Mouse (Mus musculus) inflammation-experienced regulatory T-cells, adult 6 months (primary cell): ENCODE data around the gene Akap1. TPM values are rescaled to one million over a fixed set of nuclear protein-coding genes. Genes with fewer than 3 reads are reported as not detected.
A peak's percentile ranks its signal among the peaks of the same experiment; 100 is the strongest.
"Not testable (repeated sequence)": the region's sequence is repeated elsewhere in the genome, so short reads cannot be mapped to it uniquely, and the experiment has no call there.

Source experiments
- ATAC-seq: one replicate; pipeline ENCODE4 v1.8.0; 2017
- polyA plus RNA-seq, 3 experiments: library from polyadenylated mRNA; unstranded; fragments of 100-300 nt; shearing (Covaris generic); gene quantifications; one replicate each; pipeline ENCODE4 v1.2.1; 2017

Gene Akap1
- 1 to 10 TPM; 1.8 to 2.0 (median 2.0) TPM for polyA plus RNA-seq

GRCm38 (mm10) chr11:88864458-88865197 is at the start of gene Akap1:
Akap1 (minus strand) TSS chr11:88864586.
- peak; percentile 93 for ATAC-seq

GRCm38 (mm10) chr11:88909388-88910036 is 45.1 kb upstream of the Akap1 start:
- ATAC-seq: no peak

GRCm38 (mm10) chr11:88908557-88909211 is 44.3 kb upstream of the Akap1 start:
- no peak for ATAC-seq

- no peak for ATAC-seq
Observed at GRCm38 (mm10) chr11:88907886-88908285, 43.5 kb upstream of the Akap1 start.

GRCm38 (mm10) chr11:88905621-88906020 is 41.2 kb upstream of the Akap1 start:
- ATAC-seq: no peak

GRCm38 (mm10) chr11:88904080-88904479 is 39.7 kb upstream of the Akap1 start:
- no peak for ATAC-seq

GRCm38 (mm10) chr11:88902762-88903161 is 38.4 kb upstream of the Akap1 start:
- no peak for ATAC-seq

- no peak for ATAC-seq
Observed at GRCm38 (mm10) chr11:88901341-88901802, 37.0 kb upstream of the Akap1 start.

GRCm38 (mm10) chr11:88899561-88899960 is 35.2 kb upstream of the Akap1 start:
- ATAC-seq: no peak

- ATAC-seq: no peak
Observed at GRCm38 (mm10) chr11:88898380-88898763, 34.0 kb upstream of the Akap1 start.

- ATAC-seq: no peak
Observed at GRCm38 (mm10) chr11:88897624-88898379, 33.4 kb upstream of the Akap1 start.

GRCm38 (mm10) chr11:88895800-88896232 is 31.4 kb upstream of the Akap1 start:
- not testable (repeated sequence) for ATAC-seq

GRCm38 (mm10) chr11:88895235-88895634 is 30.8 kb upstream of the Akap1 start:
- not testable (repeated sequence) for ATAC-seq

- ATAC-seq: not testable (repeated sequence)
Observed at GRCm38 (mm10) chr11:88894279-88894678, 29.9 kb upstream of the Akap1 start.

GRCm38 (mm10) chr11:88893501-88893900 is 29.1 kb upstream of the Akap1 start:
- ATAC-seq: not testable (repeated sequence)

GRCm38 (mm10) chr11:88892789-88893188 is 28.4 kb upstream of the Akap1 start:
- not testable (repeated sequence) for ATAC-seq

GRCm38 (mm10) chr11:88891921-88892561 is 27.7 kb upstream of the Akap1 start:
- ATAC-seq: not testable (repeated sequence)

GRCm38 (mm10) chr11:88891446-88891845 is 27.1 kb upstream of the Akap1 start:
- not testable (repeated sequence) for ATAC-seq

- ATAC-seq: not testable (repeated sequence)
Observed at GRCm38 (mm10) chr11:88890904-88891303, 26.5 kb upstream of the Akap1 start.

GRCm38 (mm10) chr11:88888996-88889395 is 24.6 kb upstream of the Akap1 start:
- no peak for ATAC-seq

- no peak for ATAC-seq
Observed at GRCm38 (mm10) chr11:88884376-88885065, 20.1 kb upstream of the Akap1 start.
